Mouse (Mus musculus) kidney, postnatal 10 days (tissue): ENCODE measurements at regions not wholly inside any gene's neighbourhood (a gene's known extent, or its start where the extent isn't known, plus 50 kb on each side); places are given as distances from the start of the nearest gene placed in this dataset.

Experiments used
- DNase-seq: peaks from one replicate; pipeline ENCODE4 v3.0.0; 2021; ENCODE audit warnings: mixed read lengths

DNA sequence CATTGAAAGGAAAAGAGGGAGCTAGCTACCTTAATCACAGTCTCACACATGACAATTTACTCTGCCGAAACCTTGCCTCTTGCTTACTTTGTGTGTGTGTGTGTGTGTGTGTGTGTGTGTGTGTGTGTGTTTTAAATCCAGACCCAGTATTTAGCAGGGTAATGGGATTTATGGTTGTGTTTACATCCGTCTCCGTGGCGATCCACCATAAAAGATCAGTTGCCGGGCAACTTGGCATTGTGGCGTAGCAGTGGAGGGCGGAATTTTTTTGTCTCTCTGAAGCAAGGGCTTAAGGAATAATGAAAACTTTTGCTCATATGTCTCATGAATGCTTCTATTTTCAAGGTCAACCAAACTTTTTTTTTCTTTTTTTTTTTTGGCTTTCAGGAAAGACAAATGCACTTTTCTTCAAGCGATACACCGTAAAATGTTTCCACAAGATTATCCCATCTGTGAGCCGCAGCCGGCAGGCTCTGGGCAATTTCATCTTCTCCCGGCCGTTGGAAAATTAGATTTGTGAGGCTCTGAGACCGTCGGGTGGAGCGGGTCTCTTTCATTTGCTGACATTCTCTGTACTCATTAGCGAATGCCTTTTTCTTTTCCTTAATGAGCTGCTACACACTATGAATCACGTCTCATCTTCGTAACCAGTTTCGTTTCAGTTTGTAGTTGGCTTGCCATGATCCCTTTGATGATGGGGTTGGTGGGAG is 53.9 kb upstream of the Ptch1 start:
- DNase-seq = peak; percentile 25

DNA sequence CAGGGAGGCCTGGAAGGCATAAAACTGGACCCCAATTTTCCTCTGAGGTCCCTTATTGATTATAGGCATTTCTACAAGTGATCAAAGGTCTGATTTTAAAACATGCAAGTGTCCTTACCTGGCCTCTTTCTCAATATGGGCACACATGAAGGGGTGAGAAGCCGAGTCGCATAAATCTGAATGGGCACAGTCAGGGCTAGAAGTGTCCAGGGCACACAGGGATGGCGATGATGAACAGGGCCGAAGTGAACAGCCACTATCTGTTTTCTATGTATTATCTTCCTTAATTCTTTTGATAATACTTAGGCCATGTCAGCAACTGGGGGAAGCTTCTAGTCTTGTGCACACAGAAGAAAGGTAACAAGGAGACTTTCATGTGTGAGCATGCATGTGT is 54.5 kb upstream of the Ptch1 start:
- DNase-seq = no peak

DNA sequence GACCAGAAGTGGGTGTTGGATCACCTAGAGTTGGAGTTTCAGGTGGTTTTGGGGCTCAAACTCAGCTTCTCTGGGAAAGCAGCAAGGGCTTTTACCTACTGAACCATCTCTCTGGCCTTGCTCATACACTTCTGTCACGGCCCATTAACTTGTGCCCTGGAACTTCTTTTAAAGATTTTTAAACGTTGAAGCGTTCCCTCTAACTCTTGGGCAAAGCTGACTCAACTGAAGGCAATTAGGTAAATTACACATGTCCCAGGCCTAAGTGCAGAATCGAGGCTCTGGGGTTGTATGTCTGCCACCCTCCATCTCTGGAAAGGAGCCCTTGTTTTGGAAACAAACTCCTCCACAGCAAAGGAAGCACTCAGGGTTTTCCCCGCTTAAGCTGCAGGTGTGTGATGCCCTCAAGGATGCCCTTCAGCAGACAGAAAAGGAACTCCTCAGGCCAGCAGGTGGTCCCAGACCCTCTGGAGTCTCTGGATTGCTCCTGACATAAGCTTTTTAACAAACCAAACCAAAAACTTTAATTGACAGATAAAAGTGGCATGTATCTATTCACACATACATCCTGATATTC is 58.5 kb upstream of the Ptch1 start:
- DNase-seq = no peak

DNA sequence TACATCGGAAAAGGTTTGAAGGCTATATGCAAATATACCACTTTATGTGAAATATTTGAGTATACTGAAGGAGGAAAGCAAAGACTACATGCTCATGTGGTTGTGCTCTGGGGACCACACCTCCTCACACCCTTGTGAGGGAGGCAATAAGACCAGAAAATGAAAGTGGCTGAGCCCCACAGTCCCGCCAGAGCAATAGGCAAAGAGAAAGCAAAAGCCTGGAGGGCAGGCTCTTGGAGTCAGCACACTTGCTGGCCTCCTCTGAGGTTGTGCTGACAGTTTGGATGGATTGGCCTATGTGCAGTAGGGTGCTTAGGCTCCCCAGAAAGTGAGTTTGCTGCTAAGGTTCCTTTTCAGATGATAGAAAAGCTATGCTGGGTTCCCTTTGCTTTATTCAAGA is 60.9 kb upstream of the Ptch1 start:
- no peak for DNase-seq

DNA sequence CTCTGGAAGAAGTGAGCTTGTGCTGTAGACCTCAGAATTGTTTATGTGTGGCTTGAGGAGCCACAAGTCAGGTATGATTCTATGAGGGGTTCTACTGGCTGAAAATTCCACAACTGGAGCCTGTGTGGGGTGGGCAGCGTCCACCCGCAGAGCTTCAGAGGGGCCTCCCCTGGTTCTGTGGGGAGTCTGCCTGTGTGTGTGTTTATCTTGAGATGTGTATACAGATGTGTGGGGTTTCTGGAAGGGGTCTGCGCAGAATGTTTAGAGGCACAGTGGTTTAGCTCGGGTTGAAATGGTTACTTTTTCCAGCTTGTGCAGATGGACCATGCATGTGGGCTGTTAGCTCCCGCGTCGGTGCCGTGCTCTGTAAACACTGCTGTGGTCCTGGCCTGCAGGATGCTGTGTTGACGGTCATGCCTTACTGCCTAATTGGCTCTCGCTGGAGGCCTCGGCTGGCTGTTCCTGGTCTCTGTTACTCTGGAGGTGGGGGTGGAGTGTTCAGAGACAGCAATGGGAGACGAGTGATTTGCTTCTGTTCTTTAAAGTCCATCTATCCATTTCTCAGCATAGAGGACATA is 68.3 kb upstream of the Ptch1 start:
- peak; percentile 38 for DNase-seq

DNA sequence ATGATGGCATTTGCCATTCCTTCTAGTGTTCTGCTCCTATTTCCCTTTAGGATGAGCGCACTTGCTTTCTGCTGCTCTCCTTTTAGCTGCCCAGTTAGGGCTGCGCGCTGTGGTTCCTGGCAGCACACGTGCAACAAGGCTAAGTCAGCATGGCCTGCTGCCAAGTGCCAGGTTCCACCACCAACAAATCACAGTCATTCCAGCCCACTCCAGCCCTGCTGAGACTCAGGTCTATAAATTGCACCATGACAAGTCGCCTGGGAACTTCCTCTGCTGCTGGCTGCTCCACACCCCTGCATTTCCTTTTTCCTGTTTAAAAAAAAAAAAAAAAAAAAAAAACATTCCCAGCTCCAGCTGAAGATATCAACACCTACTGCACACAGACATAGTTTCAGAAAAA is 69.2 kb upstream of the Ptch1 start:
- peak; percentile 93 for DNase-seq

DNA sequence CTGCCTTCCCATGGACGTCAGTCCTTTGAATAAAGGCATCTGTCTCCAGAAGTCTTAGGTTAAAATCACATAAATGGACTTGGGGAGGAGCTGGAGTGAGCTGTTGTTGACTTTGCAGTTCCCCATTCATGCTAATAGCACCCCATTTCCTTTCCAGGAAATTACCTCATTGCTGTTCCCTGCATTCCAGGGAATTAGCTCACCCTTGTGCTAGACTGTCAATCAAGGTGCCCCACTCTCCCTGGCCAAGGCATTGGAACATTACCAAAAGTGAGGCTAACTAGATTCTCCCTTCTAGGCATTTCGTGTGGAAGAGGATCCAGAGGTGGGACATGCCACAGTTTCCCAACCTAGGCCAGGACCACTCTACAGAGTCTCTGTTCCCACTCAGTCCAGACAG is 70.0 kb upstream of the Ptch1 start:
- peak; percentile 12 for DNase-seq

DNA sequence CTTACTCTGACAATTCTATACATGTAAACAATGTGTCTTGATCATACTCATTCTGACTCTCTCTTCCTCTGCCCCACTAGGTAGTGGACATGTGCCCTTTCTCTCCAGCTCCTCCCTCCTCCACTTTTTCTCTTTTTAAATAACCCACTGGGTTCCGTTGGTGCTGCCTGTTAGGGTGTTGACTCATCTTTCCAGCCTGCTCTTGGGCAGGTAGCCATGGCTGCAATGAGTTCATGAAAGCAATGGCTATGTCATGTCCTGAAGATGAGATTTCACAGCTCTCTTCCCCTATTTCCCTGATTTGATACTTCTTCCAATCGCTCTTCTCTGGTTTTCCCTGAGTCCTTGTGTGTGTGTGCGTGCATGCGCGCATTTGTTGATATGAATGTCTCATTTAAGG is 70.9 kb upstream of the Ptch1 start:
- DNase-seq = no peak

DNA sequence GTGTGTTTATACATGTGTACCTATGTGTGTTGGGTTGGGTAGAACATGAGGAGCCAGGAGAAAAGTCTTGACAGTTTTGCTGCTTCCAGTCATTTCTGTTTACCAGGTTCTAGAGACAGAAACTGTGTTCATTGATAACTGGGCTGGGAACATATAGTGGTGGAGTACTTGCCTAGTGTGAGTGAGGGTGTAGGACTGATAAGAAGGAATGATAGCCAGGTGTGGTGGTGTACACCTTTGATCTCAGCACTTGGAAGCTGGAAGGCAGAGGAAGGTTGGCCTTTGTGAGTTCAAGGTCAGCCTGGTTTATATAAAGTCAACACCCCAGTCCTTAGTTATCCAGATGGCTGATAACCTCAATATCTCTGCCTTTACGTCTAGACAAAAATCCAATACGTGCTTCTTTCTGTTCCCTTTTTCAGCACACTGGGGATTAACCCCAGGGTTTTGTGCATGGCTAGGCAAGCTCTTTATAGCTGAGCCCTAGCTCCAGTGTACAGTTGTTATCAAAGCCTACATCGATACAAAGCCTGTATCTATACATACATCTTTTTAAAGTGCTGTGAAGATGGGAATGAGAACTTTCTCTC is 75.8 kb upstream of the Ptch1 start:
- DNase-seq = no peak

DNA sequence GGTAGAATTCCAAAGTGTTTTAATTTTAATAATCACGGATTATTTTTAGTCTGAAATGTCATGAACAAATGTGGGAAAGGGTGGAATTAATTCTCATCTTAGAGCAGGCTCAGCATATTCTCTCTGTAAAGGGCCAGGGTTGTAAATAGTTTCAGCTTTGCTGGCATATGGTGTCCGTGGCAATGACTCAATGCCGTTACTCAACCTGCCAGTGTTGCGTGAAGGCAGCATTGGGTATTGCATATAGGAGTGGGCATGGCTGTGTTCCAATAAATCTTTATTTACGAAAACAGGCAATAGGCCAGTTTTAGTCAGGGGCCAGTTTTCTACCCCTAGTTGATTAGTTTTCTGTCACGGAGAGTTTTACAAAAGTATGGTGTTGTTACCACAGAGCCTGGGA is 81.1 kb upstream of the Ptch1 start:
- no peak for DNase-seq

DNA sequence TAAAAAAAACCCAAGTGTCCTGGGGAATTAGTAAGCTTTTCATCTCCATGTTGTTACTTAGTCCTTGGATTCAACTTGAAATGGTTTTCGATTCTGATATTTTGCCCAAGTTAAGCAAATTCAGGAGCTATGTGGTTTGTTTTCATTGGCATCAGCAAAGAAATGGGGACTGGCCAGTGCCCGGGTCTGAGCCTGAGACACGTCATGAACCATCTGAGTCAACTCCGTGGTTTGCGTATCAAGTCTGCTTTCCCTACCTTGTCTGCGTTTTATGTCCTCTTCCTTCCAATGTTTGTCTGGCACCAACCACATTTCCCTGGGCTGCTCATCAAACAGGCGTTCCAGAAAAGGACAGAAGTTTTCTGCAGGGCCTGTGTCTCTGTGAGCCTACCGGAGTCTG is 83.7 kb upstream of the Ptch1 start:
- no peak for DNase-seq

DNA sequence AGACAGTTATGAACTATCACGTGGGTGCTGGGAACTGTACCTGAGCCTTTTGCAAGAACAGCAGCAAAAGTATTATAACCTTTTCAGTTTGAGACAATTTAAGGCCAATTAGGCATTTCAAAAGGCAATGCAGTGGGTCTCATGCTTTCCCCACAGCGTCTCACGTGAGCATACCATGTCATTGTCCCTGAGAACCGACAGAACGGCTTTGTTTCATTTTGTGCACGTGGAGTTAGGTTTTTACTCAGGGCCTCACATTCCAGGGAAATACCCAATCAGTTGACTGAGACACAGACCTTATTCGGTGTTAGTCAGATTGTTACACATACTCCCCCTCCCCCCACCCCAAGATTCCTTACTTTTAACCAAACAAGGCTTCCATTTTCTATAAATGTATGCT is 86.0 kb upstream of the Ptch1 start:
- DNase-seq = no peak

DNA sequence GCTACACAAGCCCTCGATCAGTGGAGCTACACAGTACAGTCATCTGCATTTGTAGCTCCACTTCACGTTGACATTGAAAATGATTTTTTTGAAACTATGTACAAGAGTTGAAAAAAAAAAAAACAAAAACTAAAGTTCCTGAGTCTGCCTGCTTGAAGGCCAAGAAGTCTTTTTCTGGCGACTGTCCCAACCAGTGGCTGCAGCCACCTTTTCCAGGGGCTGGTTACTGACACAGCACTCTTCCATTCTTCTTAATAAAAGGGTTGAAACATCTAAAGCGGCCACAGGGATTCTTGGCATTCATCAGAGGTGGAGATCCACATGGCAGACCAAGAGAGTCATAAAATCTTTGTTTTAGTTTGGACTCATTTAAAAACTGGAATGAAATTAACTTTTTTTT is 87.0 kb upstream of the Ptch1 start:
- no peak for DNase-seq

DNA sequence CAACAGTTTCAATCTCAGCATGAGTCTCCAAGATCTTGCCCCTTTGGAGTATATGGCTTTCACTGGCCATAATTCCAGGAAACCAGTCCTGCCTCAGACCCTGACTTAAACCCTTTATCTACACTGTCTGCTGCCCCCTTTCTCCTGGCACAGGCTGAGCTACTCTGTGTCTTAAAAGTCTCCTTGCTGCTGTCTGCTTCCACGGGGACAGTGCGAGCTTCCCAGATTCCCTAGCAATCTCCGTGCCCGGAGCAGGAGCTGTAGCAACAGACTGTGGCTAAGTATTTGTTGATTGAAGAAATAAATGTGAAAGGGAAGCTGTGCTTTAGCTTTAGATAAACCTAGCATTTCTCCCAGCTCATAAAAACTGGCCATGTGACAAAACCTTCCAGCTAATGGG is 95.2 kb upstream of the Ptch1 start:
- DNase-seq = no peak

DNA sequence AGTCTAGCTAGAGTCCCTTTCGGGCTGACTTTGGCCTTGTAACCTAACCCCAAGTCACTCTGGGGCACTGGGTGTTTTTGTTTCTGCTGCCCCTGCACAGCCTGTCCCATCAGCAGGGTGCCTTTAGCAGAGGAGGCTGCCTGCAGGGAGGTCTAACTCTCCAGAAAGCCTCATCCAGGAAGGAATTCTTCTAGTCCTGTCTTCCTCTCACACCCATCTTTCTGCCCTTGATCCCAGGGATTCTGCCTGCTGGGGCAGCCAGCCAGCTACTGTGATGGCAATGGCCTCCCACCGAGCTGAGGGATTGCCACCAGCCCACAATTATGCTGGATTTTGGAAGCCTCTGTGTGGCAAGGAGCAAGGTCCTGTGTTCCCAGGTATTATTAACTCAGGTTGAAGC is 95.6 kb upstream of the Ptch1 start:
- DNase-seq = peak; percentile 10

DNA sequence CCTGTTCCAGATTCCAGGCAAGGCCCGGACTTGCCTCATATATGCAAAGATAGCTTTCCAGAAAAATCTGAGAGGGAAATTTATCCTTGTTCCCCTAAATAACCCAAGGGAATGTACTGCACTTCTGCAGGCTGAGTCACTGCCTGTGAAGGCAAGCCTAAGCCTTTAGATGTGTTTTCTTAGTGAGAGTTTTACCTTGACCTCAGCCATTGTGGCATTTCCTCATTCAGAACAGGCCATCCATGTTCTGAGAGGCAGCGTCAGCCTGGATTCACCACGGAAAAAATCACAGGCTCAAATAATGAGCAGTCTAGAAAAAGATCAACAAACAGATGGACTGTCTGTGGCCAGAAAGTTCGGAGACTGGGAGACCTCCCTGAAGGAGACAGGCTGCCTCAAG is 99.0 kb upstream of the Ptch1 start:
- DNase-seq = no peak

DNA sequence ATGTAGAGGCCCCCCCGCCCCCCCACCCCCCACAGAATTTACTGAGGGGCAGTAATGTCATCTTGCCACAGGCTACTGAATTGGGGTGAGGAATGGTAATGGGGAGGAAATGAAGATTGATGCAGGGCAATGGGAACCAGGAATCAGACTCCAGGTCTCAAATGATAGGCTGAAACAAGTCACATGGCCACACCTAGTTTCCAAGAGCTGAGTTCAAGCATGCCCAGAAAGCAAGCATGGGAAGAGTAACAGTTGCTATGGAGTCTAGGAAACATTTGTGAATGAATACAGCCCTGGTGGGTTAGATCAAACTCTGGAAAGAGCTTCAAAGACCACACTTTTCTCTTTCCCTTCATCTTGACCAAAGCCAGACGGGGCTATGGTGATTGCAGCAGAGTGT is 104.3 kb upstream of the Ptch1 start:
- DNase-seq = no peak

DNA sequence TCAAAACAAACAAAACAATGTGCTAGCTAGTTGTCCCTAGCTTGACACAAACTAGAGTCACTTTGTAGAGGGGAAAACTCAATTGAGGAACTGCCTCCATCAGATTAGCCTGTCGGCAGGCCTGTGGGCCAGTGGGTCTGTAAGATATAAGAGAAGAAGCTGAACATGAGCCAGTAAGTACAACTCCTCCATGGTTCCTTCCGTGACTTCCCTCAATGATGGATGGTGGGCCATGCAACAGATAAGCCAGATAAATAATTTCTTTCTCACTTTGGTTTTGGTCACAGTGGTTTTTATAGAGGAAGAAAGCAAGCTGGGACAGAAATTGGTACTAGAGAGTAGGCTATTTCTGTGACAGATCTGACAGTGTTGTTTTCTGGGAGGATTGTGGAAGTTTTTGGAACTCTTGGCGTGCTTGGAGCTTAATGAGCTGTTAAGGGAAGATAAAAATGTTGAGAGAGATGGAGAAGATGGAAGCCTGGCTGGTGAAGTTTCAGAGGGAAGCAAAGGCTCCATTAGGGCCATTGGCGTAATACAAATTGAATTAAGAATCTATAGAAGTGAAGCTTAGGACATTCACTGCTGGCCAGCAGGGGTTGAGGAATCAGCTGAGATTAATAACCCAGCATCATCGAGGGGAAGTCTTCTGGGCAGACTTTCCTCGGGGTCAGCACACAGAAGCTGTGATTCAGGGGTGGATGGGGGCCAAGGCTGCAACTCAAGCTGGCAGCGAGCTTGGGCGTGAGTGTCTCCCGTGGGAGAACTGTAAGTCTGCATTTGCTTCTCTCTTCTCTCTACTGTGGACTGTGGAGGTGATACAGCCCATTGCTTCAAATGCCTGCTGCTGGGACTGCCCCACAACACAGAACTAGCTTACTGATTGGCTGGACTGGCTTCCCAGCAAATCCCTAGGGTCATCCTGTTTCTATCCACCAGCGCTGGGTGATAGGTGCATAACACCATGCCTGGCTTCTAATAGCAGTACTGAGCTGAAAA is 105.2 kb upstream of the Ptch1 start:
- peak; percentile 18 for DNase-seq

DNA sequence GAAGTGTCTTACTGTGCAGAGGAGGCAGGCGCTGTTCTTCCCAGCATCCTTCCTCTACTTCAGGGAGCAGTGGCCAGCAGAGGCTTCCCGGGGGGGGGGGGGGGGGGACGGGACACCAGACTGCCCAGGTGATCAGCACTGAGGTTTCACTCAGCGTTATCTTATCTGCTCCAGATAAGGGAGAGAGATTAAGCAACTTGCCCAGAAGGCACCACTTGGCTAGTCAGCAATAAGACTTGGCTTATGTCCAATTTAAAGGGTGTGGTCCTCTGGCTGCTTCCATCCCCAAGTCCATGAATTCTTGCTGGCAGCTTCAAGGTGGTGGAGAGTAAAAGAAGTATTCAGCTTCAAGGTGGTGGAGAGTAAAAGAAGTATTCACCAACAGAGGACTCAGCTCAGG is 108.9 kb upstream of the Ptch1 start:
- DNase-seq = no peak

DNA sequence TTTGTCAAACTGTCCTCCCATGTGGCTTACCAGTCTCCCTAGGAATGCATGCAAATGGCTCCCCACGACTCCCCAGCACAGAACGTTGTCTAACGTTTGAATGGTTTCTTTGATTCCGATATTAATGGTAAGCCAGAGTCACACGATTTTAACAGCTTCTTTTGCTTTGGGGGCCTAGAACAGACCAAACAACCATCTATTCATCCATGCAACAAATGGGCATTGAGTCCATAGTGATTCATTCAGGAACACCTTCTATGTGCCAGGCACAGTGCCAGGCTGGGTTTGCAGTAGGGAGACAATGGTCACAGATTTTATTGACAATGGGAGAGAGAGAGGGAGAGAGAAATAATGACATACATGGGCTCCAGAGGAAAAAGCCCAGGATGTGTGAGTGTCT is 118.6 kb upstream of the Ptch1 start:
- DNase-seq = no peak

DNA sequence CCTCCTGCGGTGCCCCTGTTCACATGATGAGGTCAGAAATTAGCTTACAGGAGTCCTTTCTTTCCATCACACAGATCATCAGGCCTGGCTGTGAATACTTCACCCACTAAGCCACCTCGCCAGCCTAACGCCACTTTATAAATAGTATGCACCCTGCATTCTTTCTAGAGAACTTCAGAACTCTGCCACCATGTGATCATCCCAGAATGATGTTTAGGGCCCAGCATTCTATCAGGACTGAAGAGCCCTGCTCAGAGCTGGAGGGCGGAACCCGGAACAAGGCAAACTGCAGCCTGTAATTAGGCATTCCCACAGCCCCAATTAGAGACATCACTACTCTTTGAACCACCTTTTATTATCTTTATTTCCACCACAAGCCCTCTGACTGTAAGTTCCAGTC is 120.2 kb upstream of the Ptch1 start:
- DNase-seq = no peak

DNA sequence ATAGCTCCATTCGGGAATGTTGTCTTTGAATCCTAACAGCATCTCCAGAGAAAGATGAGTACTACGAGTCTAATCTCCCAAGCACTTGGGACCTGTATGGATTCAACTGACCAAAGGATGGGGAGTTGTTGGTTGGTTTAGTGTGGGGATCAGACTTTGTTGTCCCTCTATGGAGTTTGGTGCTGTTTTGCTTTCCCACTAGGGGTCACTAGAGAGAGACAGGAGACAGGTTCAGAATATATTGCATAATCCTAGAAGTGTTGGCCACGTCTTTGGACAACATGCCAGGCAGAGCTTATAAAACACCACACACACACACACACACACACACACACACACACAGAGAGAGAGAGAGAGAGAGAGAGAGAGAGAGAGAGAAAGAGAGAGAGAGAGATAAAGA is 118.6 kb upstream of the Ercc6l2 start:
- DNase-seq = peak; percentile 41

DNA sequence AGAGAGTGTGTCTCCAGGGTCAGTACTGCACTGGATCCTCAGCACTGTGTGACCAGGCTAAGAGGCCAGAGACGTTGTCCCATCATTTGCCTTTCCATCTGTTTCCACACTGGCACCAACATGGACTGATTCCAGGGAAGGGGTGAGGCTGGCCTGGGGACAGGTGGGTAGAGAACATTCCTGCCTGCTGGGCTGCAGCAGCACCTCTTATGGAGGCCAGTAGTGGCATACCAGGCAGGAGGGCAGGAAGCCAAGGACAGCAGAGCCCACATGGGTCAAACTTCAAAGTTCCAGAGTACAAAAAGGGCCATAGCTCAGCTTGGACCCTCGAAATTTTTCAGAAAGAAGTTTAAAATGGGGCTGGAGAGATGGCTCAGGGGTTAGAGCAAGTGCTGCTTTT is 115.4 kb upstream of the Ercc6l2 start:
- DNase-seq = peak; percentile 41
